Comparison of ENCODE assay signal across 8 mouse cellular contexts in the genomic region with DNA sequence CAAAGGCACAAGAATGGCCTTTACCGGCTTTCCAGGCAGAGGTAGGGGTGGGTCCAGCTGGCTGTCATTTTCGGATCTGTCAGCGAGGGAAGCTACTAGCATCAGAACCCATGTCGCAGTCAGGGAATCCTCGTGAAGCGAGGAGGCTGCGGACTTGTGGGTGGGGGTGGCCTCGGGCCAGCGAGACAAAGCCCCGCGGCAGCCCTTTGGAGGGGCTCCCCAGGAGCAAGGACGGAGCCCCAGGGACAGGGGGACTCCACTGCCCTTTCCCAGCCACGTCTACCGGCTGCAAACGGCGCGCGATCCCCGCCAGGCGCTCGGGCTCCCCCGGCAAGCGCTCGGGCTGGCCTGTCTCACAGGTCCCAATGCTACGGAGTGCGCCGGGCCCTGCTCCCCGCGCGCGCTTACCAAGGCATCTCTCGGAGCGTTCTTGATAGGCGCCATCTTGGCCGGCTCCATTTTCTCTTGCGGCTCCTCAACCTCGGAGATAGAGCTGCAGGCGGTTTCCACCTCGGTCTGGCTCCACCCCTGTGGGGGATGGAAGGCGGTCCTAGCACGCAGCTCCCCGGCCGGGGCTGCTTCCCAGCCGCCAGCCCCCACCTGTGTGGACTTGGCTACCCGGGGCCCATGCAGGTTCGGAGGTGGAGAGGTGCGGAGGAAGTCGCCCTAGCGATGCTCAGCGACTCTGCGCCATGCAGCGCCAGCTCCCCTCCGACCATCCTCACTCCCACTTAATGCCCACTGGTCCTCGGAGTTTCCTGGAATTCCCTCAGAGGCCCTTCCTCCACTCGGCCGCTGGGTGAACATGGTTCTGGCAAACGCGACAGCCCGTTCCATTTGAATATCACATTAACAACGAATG. TPM values are rescaled to one million over a fixed set of nuclear protein-coding genes. Genes with fewer than 3 reads are reported as not detected.
DNase-seq lines count a peak whose midpoint lies in the region; ATAC-seq lines count a peak whose summit lies in the region.

No protein-coding gene starts in this region.

- peak overlapping the region; percentile 95 for H3K27ac ChIP-seq in hindbrain, embryonic 15.5 days (replicated peaks)

- peak; percentile 98 for ATAC-seq in hindbrain, embryonic 15.5 days (ENCODE audit: low FRiP score, low read depth)

- H3K27me3 ChIP-seq in hindbrain, embryonic 15.5 days = no peaks in the 10 kb centered on the region

- H3K36me3 ChIP-seq in hindbrain, embryonic 15.5 days = no peaks in the 10 kb centered on the region

- 17% methylated on average over 53 of the region's 60 CpGs for WGBS in hindbrain, embryonic 15.5 days

- DNase-seq in T-cell, adult 2 months (ENCODE audit: low spot score) = peak; percentile 76
- peak; percentile 84 to 87 for DNase-seq in cerebellum, postnatal 25 days
- peak; percentile 75 for DNase-seq in frontal cortex, postnatal 36 days (ENCODE audit: low spot score in 2 of 2)
- DNase-seq in left cerebral cortex, adult 11 months (ENCODE audit: low spot score) = peak; percentile 50
- DNase-seq in lung, postnatal 36 days = peak; percentile 74
- peak; percentile 89 for DNase-seq in retina, postnatal 1 day
- DNase-seq in thymus, postnatal 4 days = peak; percentile 75

- H3K4me3 ChIP-seq in hindbrain, embryonic 15.5 days = peak overlapping the region; percentile 59

- no peaks in the 10 kb centered on the region for H3K4me1 ChIP-seq in hindbrain, embryonic 15.5 days (replicated peaks)

- peak overlapping the region; percentile 53 for H3K4me2 ChIP-seq in hindbrain, embryonic 15.5 days

- H3K9ac ChIP-seq in hindbrain, embryonic 15.5 days = peak overlapping the region; percentile 74

- no peaks in the 10 kb centered on the region for H3K9me3 ChIP-seq in hindbrain, embryonic 15.5 days

RNA-seq across cellular contexts. Expression of gene Taf9b, which starts 1.6 kb away (rescaled TPM):
- 17.3 and 17.7 TPM in 2 replicates for polyA plus RNA-seq in hindbrain, embryonic 15.5 days (2015; fragmentation: Nextera tagmentation; extraction: Ambion mirVana)

RNA-seq across cellular contexts. Expression of gene Pgk1, which starts 32.5 kb away (rescaled TPM):
- polyA plus RNA-seq in hindbrain, embryonic 15.5 days (2015; fragmentation: Nextera tagmentation; extraction: Ambion mirVana) = 269 and 275 TPM in 2 replicates

RNA-seq across cellular contexts. Expression of gene Fnd3c2, which starts 35.8 kb away (rescaled TPM):
- not detected in 2 replicates for polyA plus RNA-seq in hindbrain, embryonic 15.5 days (2015; fragmentation: Nextera tagmentation; extraction: Ambion mirVana)

Comparison
In these comparisons a context has a peak if more than half of its experiments do, and no peak if none do; other contexts are left out.
1. Peak in every context shown above with its lines: DNase-seq, ATAC-seq, H3K4me3 ChIP-seq and H3K27ac ChIP-seq.